Mouse (Mus musculus) CH12.LX (cell line): Measurements from ENCODE around the gene Pelp1. TPM values are rescaled to one million over a fixed set of nuclear protein-coding genes. Genes with fewer than 3 reads are reported as not detected.

ENCODE experiments used
- DNase-seq: peaks from one replicate; pipeline ENCODE4 v3.0.0-alpha.2; 2013; ENCODE audit errors: extremely low read depth
- H3K27ac ChIP-seq: 2 replicates; pipeline ENCODE4 v1.5.1; 2012; ENCODE audit warnings: low read depth, mild to moderate bottlenecking, control low read depth, moderate library complexity; ENCODE audit not compliant: insufficient read depth
- H3K27me3 ChIP-seq: replicated peaks from 2 replicates; pipeline ENCODE3; 2012; ENCODE audit warnings: inconsistent platforms
- H3K36me3 ChIP-seq, 2 experiments: replicated peaks in 1 of 2; 2 replicates each; pipeline versions ENCODE3 to v1.6.1; 2012; ENCODE audit warnings: inconsistent platforms in 1 of 2, low read length in 1 of 2, mild to moderate bottlenecking in 1 of 2, mixed read lengths in 1 of 2, moderate library complexity in 1 of 2; ENCODE audit not compliant: control insufficient read depth in 1 of 2, insufficient read depth in 1 of 2
- H3K4me1 ChIP-seq, 2 experiments: 2 replicates each; pipeline ENCODE4 v1.6.1; 2012; ENCODE audit warnings: inconsistent platforms in 1 of 2, moderate library complexity in 1 of 2; ENCODE audit not compliant: insufficient read depth in 2 of 2, control insufficient read depth in 1 of 2
- H3K4me2 ChIP-seq: 2 replicates; pipeline ENCODE4 v1.6.1; 2012; ENCODE audit warnings: low read depth, mild to moderate bottlenecking, control low read depth; ENCODE audit not compliant: poor library complexity, insufficient read depth, severe bottlenecking
- H3K4me3 ChIP-seq, 3 experiments: fragments of 150-350 bp in 1 of 3; sonication (generic) in 1 of 3; replicated peaks in 1 of 3; 2 replicates each; pipeline versions ENCODE3 to v1.5.1; 2011 to 2012; ENCODE audit warnings: low read depth in 2 of 3, low read length in 2 of 3, mild to moderate bottlenecking in 2 of 3, moderate library complexity in 2 of 3, control low read depth in 1 of 3, improper control_type of control experiment in 1 of 3, inconsistent platforms in 1 of 3, mixed read lengths in 1 of 3; ENCODE audit not compliant: poor library complexity in 1 of 3
- H3K79me2 ChIP-seq: replicated peaks from 2 replicates; pipeline ENCODE4 v1.6.1; 2012; ENCODE audit warnings: mild to moderate bottlenecking, moderate library complexity; ENCODE audit not compliant: control insufficient read depth, poor library complexity, insufficient read depth, severe bottlenecking; ENCODE audit errors: extremely low read depth
- H3K9ac ChIP-seq: 2 replicates; pipeline ENCODE4 v1.6.1; 2012; ENCODE audit warnings: low read depth, mild to moderate bottlenecking, control low read depth, moderate library complexity; ENCODE audit not compliant: insufficient read depth
- H3K9me3 ChIP-seq: replicated peaks from 2 replicates; pipeline ENCODE3; 2012; ENCODE audit warnings: low read length, inconsistent platforms, mixed read lengths
- BHLHE40 ChIP-seq: IDR thresholded peaks from 2 replicates; pipeline ENCODE4 v1.6.1; 2011; ENCODE audit warnings: mild to moderate bottlenecking, low read depth, low read length, improper control_type of control experiment
- CHD1 ChIP-seq: IDR thresholded peaks from 2 replicates; pipeline ENCODE4 v1.6.1; 2012; ENCODE audit warnings: low read depth, low read length, improper control_type of control experiment, inconsistent platforms
- CHD2 ChIP-seq: IDR thresholded peaks from 2 replicates; pipeline ENCODE4 v1.6.1; 2011; ENCODE audit warnings: low read length, improper control_type of control experiment
- E2F4 ChIP-seq: IDR thresholded peaks from 2 replicates; pipeline ENCODE4 v1.6.1; 2011; ENCODE audit warnings: low read depth, low read length, improper control_type of control experiment; ENCODE audit not compliant: insufficient replicate concordance
- ETS1 ChIP-seq: conservative IDR thresholded peaks from 2 replicates; pipeline ENCODE4 v1.6.1; 2012; ENCODE audit warnings: low read depth, mild to moderate bottlenecking, inconsistent platforms, low read length, improper control_type of control experiment, moderate library complexity
- GABPA ChIP-seq: IDR thresholded peaks from 2 replicates; pipeline ENCODE4 v1.6.1; 2012; ENCODE audit warnings: low read depth, low read length, improper control_type of control experiment, inconsistent platforms; ENCODE audit not compliant: insufficient replicate concordance
- IRF4 ChIP-seq: IDR thresholded peaks from 2 replicates; pipeline ENCODE4 v1.6.1; 2014; ENCODE audit warnings: low read depth, mild to moderate bottlenecking, inconsistent platforms, low read length, improper control_type of control experiment
- JUND ChIP-seq: conservative IDR thresholded peaks from 2 replicates; pipeline ENCODE4 v1.6.1; 2011; ENCODE audit warnings: low read depth, low read length, improper control_type of control experiment
- KAT2A ChIP-seq: IDR thresholded peaks from 2 replicates; pipeline ENCODE4 v1.6.1; 2012; ENCODE audit warnings: low read length, improper control_type of control experiment, inconsistent platforms; ENCODE audit not compliant: insufficient replicate concordance
- MAFK ChIP-seq: IDR thresholded peaks from 2 replicates; pipeline ENCODE4 v1.6.1; 2011; ENCODE audit warnings: low read length, improper control_type of control experiment; ENCODE audit not compliant: insufficient replicate concordance
- MEF2A ChIP-seq: IDR thresholded peaks from 2 replicates; pipeline ENCODE4 v1.6.1; 2014; ENCODE audit warnings: low read depth, mild to moderate bottlenecking, inconsistent platforms, low read length, improper control_type of control experiment, borderline replicate concordance
- MXI1 ChIP-seq: IDR thresholded peaks from 2 replicates; pipeline ENCODE4 v1.6.1; 2011; ENCODE audit warnings: mild to moderate bottlenecking, low read depth, low read length, improper control_type of control experiment
- NELFE ChIP-seq: IDR thresholded peaks from 2 replicates; pipeline ENCODE4 v1.6.1; 2011; ENCODE audit warnings: low read depth, low read length, improper control_type of control experiment
- NRF1 ChIP-seq: IDR thresholded peaks from 2 replicates; pipeline ENCODE4 v1.6.1; 2014; ENCODE audit warnings: low read depth, mild to moderate bottlenecking, inconsistent platforms, low read length, improper control_type of control experiment, moderate library complexity
- POLR2A ChIP-seq: IDR thresholded peaks from 2 replicates; pipeline ENCODE4 v1.6.1; 2011; ENCODE audit warnings: low read depth, mild to moderate bottlenecking, improper control_type of control experiment, low read length
- POLR2AphosphoS2 ChIP-seq: IDR thresholded peaks from 2 replicates; pipeline ENCODE4 v1.6.1; 2011; ENCODE audit warnings: low read depth, low read length, improper control_type of control experiment
- SMC3 ChIP-seq: IDR thresholded peaks from 2 replicates; pipeline ENCODE4 v1.6.1; 2011; ENCODE audit warnings: low read depth, low read length, improper control_type of control experiment
- TBP ChIP-seq: conservative IDR thresholded peaks from 2 replicates; pipeline ENCODE4 v1.6.1; 2011; ENCODE audit warnings: low read depth, low read length, improper control_type of control experiment
- TCF12 ChIP-seq: IDR thresholded peaks from 2 replicates; pipeline ENCODE4 v1.6.1; 2014; ENCODE audit warnings: low read depth, mild to moderate bottlenecking, inconsistent platforms, low read length, improper control_type of control experiment
- USF1 ChIP-seq: IDR thresholded peaks from 2 replicates; pipeline ENCODE4 v1.6.1; 2014; ENCODE audit warnings: low read depth, mild to moderate bottlenecking, inconsistent platforms, low read length, improper control_type of control experiment
- USF2 ChIP-seq: conservative IDR thresholded peaks from 2 replicates; pipeline ENCODE4 v1.6.1; 2011; ENCODE audit warnings: low read depth, low read length, improper control_type of control experiment
- ZC3H11A ChIP-seq: IDR thresholded peaks from 2 replicates; pipeline ENCODE4 v1.6.1; 2012; ENCODE audit warnings: low read depth, mild to moderate bottlenecking, inconsistent platforms, low read length, improper control_type of control experiment
- ZMIZ1 ChIP-seq: IDR thresholded peaks from 2 replicates; pipeline ENCODE4 v1.6.1; 2012; ENCODE audit warnings: low read depth, mild to moderate bottlenecking, inconsistent platforms, low read length, improper control_type of control experiment
- dilution Hi-C: fragments of 300-500 bp; cut with MboI; formaldehyde crosslinking; loops from 2 replicates; pipeline ENCODE4 v1.14.3; 2020; ENCODE audit warnings: low sequenced_read_pairs; ENCODE audit not compliant: extremely low pct_unique_long_range_greater_than_20kb, extremely low pct_ligation_motif_present
- in situ Hi-C: fragments of 300-500 bp; cut with MboI; formaldehyde crosslinking; loops from 3 replicates; pipeline ENCODE4 v1.14.3; 2019; ENCODE audit warnings: low sequenced_read_pairs, low pct_ligation_motif_present, low pct_unique_long_range_greater_than_20kb, mixed read lengths
- polyA plus RNA-seq: library from polyadenylated mRNA; unstranded; fragments of >175 nt; gene quantifications from 2 replicates; pipeline ENCODE4 v1.2.1, GENCODE M21; 2012; ENCODE audit warnings: low read depth; ENCODE audit not compliant: insufficient read length
- total RNA-seq, 2 experiments: library from RNA; depleted of rRNA; stranded (reverse); fragments of 300-350 nt in 1 of 2; fragments of >200 nt in 1 of 2; gene quantifications; 2 replicates each; pipeline ENCODE4 v1.2.3; 2012 to 2014

The Pelp1 gene
- total and polyA plus RNA-seq, 3 experiments, result 13.2 to 113 (median 33.0) TPM

- H3K4me3 ChIP-seq, result no peak overlapping the region
- peaks cover 58 to 97% of the 10 kb centered on the region in 2 experiments for H3K36me3 ChIP-seq
- no peak overlapping the region for H3K9ac ChIP-seq
- no peaks in the 10 kb centered on the region for H3K9me3 ChIP-seq
- TF ChIP-seq POLR2A (no peak), KAT2A (no peak), CHD1 (no peak), JUND (no peak), BHLHE40 (no peak), CHD2 (no peak), ZC3H11A (no peak), USF2 (no peak), NRF1 (no peak), MXI1 (no peak), TBP (no peak), SMC3 (no peak), MEF2A (no peak), ETS1 (no peak), USF1 (no peak), IRF4 (no peak), NELFE (no peak), ZMIZ1 (no peak), TCF12 (no peak)
- in situ Hi-C loops (no loop called here), dilution Hi-C loops (no loop called here)
- no peak for DNase-seq
- H3K27ac ChIP-seq, result no peak overlapping the region
- H3K79me2 ChIP-seq, result peaks cover 43% of the 10 kb centered on the region
- no peaks in the 10 kb centered on the region for H3K27me3 ChIP-seq
- H3K4me2 ChIP-seq, result no peak overlapping the region
- H3K4me1 ChIP-seq, result peaks cover 5 to 24% of the 10 kb centered on the region in 2 experiments; a peak in 3 of 4 replicates
Observed at GRCm38 (mm10) chr11:70403598-70403997, 6.2 kb downstream of the Pelp1 start.

- DNase-seq, result no peak
- H3K4me2 ChIP-seq, result no peak overlapping the region
- in situ Hi-C loops (no loop called here), dilution Hi-C loops (no loop called here)
- no peak overlapping the region for H3K9ac ChIP-seq
- H3K4me3 ChIP-seq, result no peak overlapping the region
- no peak overlapping the region for H3K27ac ChIP-seq
- no peaks in the 10 kb centered on the region for H3K9me3 ChIP-seq
- no peaks in the 10 kb centered on the region for H3K27me3 ChIP-seq
- TF ChIP-seq MAFK (no peak), E2F4 (no peak), GABPA (no peak), POLR2AphosphoS2 (no peak)
- H3K4me1 ChIP-seq, result peaks cover 0 to 6% of the 10 kb centered on the region in 2 experiments; a peak in 2 of 4 replicates
- H3K36me3 ChIP-seq, result peaks cover 31 to 83% of the 10 kb centered on the region in 2 experiments
- no peaks in the 10 kb centered on the region for H3K79me2 ChIP-seq
Observed at GRCm38 (mm10) chr11:70389421-70389820, 20.4 kb downstream of the Pelp1 start.
